Mouse (Mus musculus): ENCODE data around the gene Slc25a51.
"Not testable (repeated sequence)": the region's sequence is repeated elsewhere in the genome, so short reads cannot be mapped to it uniquely, and the experiment has no call there.

Slc25a51 gene

GRCm38 (mm10) chr4:45402281-45402680 lies 6.3 kb downstream of the Slc25a51 start:
- DNase-seq (ENCODE audit: low spot score in 2 of 2): no peak

GRCm38 (mm10) chr4:45399421-45400210 lies 8.9 kb downstream of the Slc25a51 start:
- no peak for DNase-seq (ENCODE audit: low spot score in 2 of 2)

GRCm38 (mm10) chr4:45398315-45398714 lies 10.3 kb downstream of the Slc25a51 start:
- not testable (repeated sequence) for DNase-seq (ENCODE audit: low spot score in 2 of 2)

GRCm38 (mm10) chr4:45396211-45396610 lies 12.4 kb downstream of the Slc25a51 start:
- not testable (repeated sequence) for DNase-seq (ENCODE audit: low spot score in 2 of 2)

GRCm38 (mm10) chr4:45393658-45394057 lies 14.9 kb downstream of the Slc25a51 start:
- no peak for DNase-seq (ENCODE audit: low spot score in 2 of 2)

- no peak for DNase-seq (ENCODE audit: low spot score in 2 of 2)
Measured at GRCm38 (mm10) chr4:45392994-45393393, 15.6 kb downstream of the Slc25a51 start.

GRCm38 (mm10) chr4:45392572-45392971 lies 16.0 kb downstream of the Slc25a51 start:
- no peak for DNase-seq (ENCODE audit: low spot score in 2 of 2)

GRCm38 (mm10) chr4:45392099-45392498 lies 16.5 kb downstream of the Slc25a51 start:
- DNase-seq (ENCODE audit: low spot score in 2 of 2): no peak

GRCm38 (mm10) chr4:45387296-45387695 lies 21.3 kb downstream of the Slc25a51 start:
- DNase-seq (ENCODE audit: low spot score in 2 of 2): not testable (repeated sequence)

GRCm38 (mm10) chr4:45382133-45382532 lies 26.4 kb downstream of the Slc25a51 start:
- DNase-seq (ENCODE audit: low spot score in 2 of 2): not testable (repeated sequence)

GRCm38 (mm10) chr4:45380903-45381580 lies 27.5 kb downstream of the Slc25a51 start:
- DNase-seq (ENCODE audit: low spot score in 2 of 2): not testable (repeated sequence)

- DNase-seq (ENCODE audit: low spot score in 2 of 2): no peak
Measured at GRCm38 (mm10) chr4:45376573-45376972, 32.0 kb downstream of the Slc25a51 start.

- no peak for DNase-seq (ENCODE audit: low spot score in 2 of 2)
Measured at GRCm38 (mm10) chr4:45374879-45375278, 33.7 kb downstream of the Slc25a51 start.

GRCm38 (mm10) chr4:45371261-45371660 lies 37.3 kb downstream of the Slc25a51 start:
- no peak for DNase-seq (ENCODE audit: low spot score in 2 of 2)

GRCm38 (mm10) chr4:45356653-45357052 lies 51.9 kb downstream of the Slc25a51 start:
- no peak for DNase-seq (ENCODE audit: low spot score in 2 of 2)

Data from frontal cortex, postnatal 14 days (tissue).